Mouse (Mus musculus) neural tube, embryonic 15.5 days (tissue): ENCODE measurements around the gene Tsen54. TPM values are rescaled to one million over a fixed set of nuclear protein-coding genes. Genes with fewer than 3 reads are reported as not detected.

ENCODE experiments used
- ATAC-seq: fragments of 200-750 bp; cut with Nextera tagmentation; 2 replicates; pipeline ENCODE4 v1.8.0; 2017; ENCODE audit warnings: mild to moderate bottlenecking, moderate TSS enrichment, moderate library complexity; ENCODE audit not compliant: low FRiP score
- H3K27ac ChIP-seq: fragments of 300-500 bp; sonication (generic); replicated peaks from 2 replicates; pipeline ENCODE4 v1.5.1; 2015; ENCODE audit warnings: mild to moderate bottlenecking, inconsistent platforms
- H3K27me3 ChIP-seq: fragments of 300-500 bp; sonication (generic); replicated peaks from 2 replicates; pipeline ENCODE4 v1.6.1; 2015; ENCODE audit warnings: inconsistent platforms
- H3K36me3 ChIP-seq: fragments of 300-500 bp; sonication (generic); 2 replicates; pipeline ENCODE4 v1.6.1; 2015; ENCODE audit warnings: inconsistent platforms
- H3K4me1 ChIP-seq: fragments of 300-500 bp; sonication (generic); 2 replicates; pipeline ENCODE4 v1.6.1; 2015; ENCODE audit warnings: inconsistent platforms
- H3K4me2 ChIP-seq: fragments of 300-500 bp; sonication (generic); 2 replicates; pipeline ENCODE4 v1.6.1; 2015; ENCODE audit warnings: inconsistent platforms, mild to moderate bottlenecking, moderate library complexity
- H3K4me3 ChIP-seq: fragments of 300-500 bp; sonication (generic); replicated peaks from 2 replicates; pipeline ENCODE4 v1.5.1; 2015; ENCODE audit warnings: mild to moderate bottlenecking, inconsistent platforms
- H3K9ac ChIP-seq: fragments of 300-500 bp; sonication (generic); replicated peaks from 2 replicates; pipeline ENCODE4 v1.6.1; 2015; ENCODE audit warnings: mild to moderate bottlenecking, inconsistent platforms
- H3K9me3 ChIP-seq: fragments of 300-500 bp; sonication (generic); replicated peaks from 2 replicates; pipeline ENCODE4 v1.6.1; 2016; ENCODE audit warnings: inconsistent platforms
- WGBS: fragments of 180-500 bp; shearing (Covaris S2); methylation state at CpG from one replicate; pipeline ENCODE4 v1.1.7; 2015; ENCODE audit warnings: mixed read lengths; 5-methylcytosine and 5-hydroxymethylcytosine counted together
- polyA plus RNA-seq: library from polyadenylated mRNA; unstranded; fragments of >200 nt; fragmentation: Nextera tagmentation; extraction: Ambion mirVana; gene quantifications from 2 replicates; pipeline ENCODE4 v1.2.1, GENCODE M21; 2015

Gene Tsen54
- polyA plus RNA-seq, 1 experiment from 2014 or later, result 22.0 TPM

- no peaks in the 10 kb centered on the region for H3K9me3 ChIP-seq
- no peak overlapping the region for H3K9ac ChIP-seq
- no peak for ATAC-seq
- peaks cover 28% of the 10 kb centered on the region for H3K4me1 ChIP-seq
- H3K4me3 ChIP-seq, result no peak overlapping the region
- peaks cover 18% of the 10 kb centered on the region for H3K27me3 ChIP-seq
- H3K4me2 ChIP-seq, result no peak overlapping the region
- 90% methylated on average over 16 of the region's 16 CpGs for WGBS
- peaks cover 51% of the 10 kb centered on the region for H3K36me3 ChIP-seq
- H3K27ac ChIP-seq, result no peak overlapping the region
Observed at GRCm38 (mm10) chr11:115819915-115820623, 5.5 kb downstream of the Tsen54 start.

GRCm38 (mm10) chr11:115821001-115821400 lies 6.5 kb downstream of the Tsen54 start:
- Histone ChIP-seq H3K36me3 (peaks cover 51% of the 10 kb centered on the region), H3K27me3 (peaks cover 27% of the 10 kb centered on the region), H3K9ac (no peak overlapping the region), H3K27ac (no peak overlapping the region), H3K4me1 (peaks cover 19% of the 10 kb centered on the region), H3K4me2 (no peak overlapping the region), H3K4me3 (no peak overlapping the region), H3K9me3 (no peaks in the 10 kb centered on the region)
- WGBS, result 85% methylated on average over 4 of the region's 4 CpGs
- ATAC-seq, result no peak

GRCm38 (mm10) chr11:115823774-115824740 lies 9.5 kb downstream of the Tsen54 start, which contains the start of gene Llgl2:
TSS of gene Llgl2 (plus strand) at chr11:115824049.
- peaks cover 35% of the 10 kb centered on the region for H3K36me3 ChIP-seq
- H3K9me3 ChIP-seq, result no peaks in the 10 kb centered on the region
- peak within 1 kb of the TSS; percentile 56 for H3K4me3 ChIP-seq
- H3K27me3 ChIP-seq, result peaks cover 32% of the 10 kb centered on the region
- peaks cover 15% of the 10 kb centered on the region for H3K4me1 ChIP-seq
- ATAC-seq, result peak; percentile 82
- H3K27ac ChIP-seq, result no peak within 1 kb of the TSS
- H3K9ac ChIP-seq, result peak within 1 kb of the TSS; percentile 52
- H3K4me2 ChIP-seq, result peak within 1 kb of the TSS; percentile 98
- under 1% methylated on average over 87 of the region's 87 CpGs for WGBS

GRCm38 (mm10) chr11:115824813-115825212 lies 10.3 kb downstream of the Tsen54 start:
- peak overlapping the region; percentile 98 for H3K4me2 ChIP-seq
- no peak for ATAC-seq
- H3K36me3 ChIP-seq, result peaks cover 32% of the 10 kb centered on the region
- no peak overlapping the region for H3K9ac ChIP-seq
- H3K9me3 ChIP-seq, result no peaks in the 10 kb centered on the region
- H3K4me1 ChIP-seq, result peaks cover 15% of the 10 kb centered on the region
- 19% methylated on average over 11 of the region's 11 CpGs for WGBS
- H3K4me3 ChIP-seq, result peak overlapping the region; percentile 56
- peaks cover 35% of the 10 kb centered on the region for H3K27me3 ChIP-seq
- no peak overlapping the region for H3K27ac ChIP-seq

- Histone ChIP-seq H3K4me1 (peaks cover 15% of the 10 kb centered on the region), H3K9ac (no peak overlapping the region), H3K27me3 (peaks cover 51% of the 10 kb centered on the region), H3K27ac (no peak overlapping the region), H3K4me3 (no peak overlapping the region), H3K36me3 (peaks cover 15% of the 10 kb centered on the region), H3K9me3 (no peaks in the 10 kb centered on the region), H3K4me2 (no peak overlapping the region)
- ATAC-seq, result no peak
- 57% methylated on average over 5 of the region's 5 CpGs for WGBS
Observed at GRCm38 (mm10) chr11:115826487-115826886, 12.0 kb downstream of the Tsen54 start.

GRCm38 (mm10) chr11:115827624-115828023 lies 13.1 kb downstream of the Tsen54 start:
- 91% methylated on average over 6 of the region's 6 CpGs for WGBS
- peaks cover 51% of the 10 kb centered on the region for H3K27me3 ChIP-seq

GRCm38 (mm10) chr11:115829036-115829435 lies 14.5 kb downstream of the Tsen54 start:
- H3K4me3 ChIP-seq, result no peak overlapping the region
- H3K36me3 ChIP-seq, result no peaks in the 10 kb centered on the region
- H3K27me3 ChIP-seq, result peaks cover 43% of the 10 kb centered on the region
- no peaks in the 10 kb centered on the region for H3K9me3 ChIP-seq
- peaks cover 23% of the 10 kb centered on the region for H3K4me1 ChIP-seq
- no peak overlapping the region for H3K27ac ChIP-seq
- WGBS, result 61% methylated on average over 4 of the region's 4 CpGs
- H3K4me2 ChIP-seq, result no peak overlapping the region
- ATAC-seq, result no peak
- no peak overlapping the region for H3K9ac ChIP-seq

More at GRCm38 (mm10) chr11:115827624-115828023, 13.1 kb downstream of the Tsen54 start:
- Histone ChIP-seq H3K9me3 (no peaks in the 10 kb centered on the region), H3K36me3 (0 out of 2 replicates have a peak, but pooled peaks cover 4% of the 10 kb centered on the region), H3K4me3 (no peak overlapping the region), H3K4me2 (no peak overlapping the region), H3K4me1 (peaks cover 18% of the 10 kb centered on the region), H3K27ac (no peak overlapping the region), H3K9ac (no peak overlapping the region)
- no peak for ATAC-seq

- no peak overlapping the region for H3K9ac ChIP-seq
- no peaks in the 10 kb centered on the region for H3K36me3 ChIP-seq
- H3K9me3 ChIP-seq, result no peaks in the 10 kb centered on the region
- no peak overlapping the region for H3K4me2 ChIP-seq
- no peak overlapping the region for H3K4me3 ChIP-seq
- peaks cover 27% of the 10 kb centered on the region for H3K27me3 ChIP-seq
- no peak overlapping the region for H3K27ac ChIP-seq
- WGBS, result 27% methylated on average over 25 of the region's 25 CpGs
- H3K4me1 ChIP-seq, result peaks cover 14% of the 10 kb centered on the region
- no peak for ATAC-seq
Observed at GRCm38 (mm10) chr11:115830550-115831325, 16.2 kb downstream of the Tsen54 start.

GRCm38 (mm10) chr11:115831518-115831917 lies 17.0 kb downstream of the Tsen54 start:
- H3K36me3 ChIP-seq, result no peaks in the 10 kb centered on the region

GRCm38 (mm10) chr11:115832064-115832463 lies 17.5 kb downstream of the Tsen54 start:
- Histone ChIP-seq H3K4me2 (no peak overlapping the region), H3K9ac (no peak overlapping the region), H3K27ac (no peak overlapping the region), H3K4me3 (no peak overlapping the region), H3K4me1 (peaks cover 14% of the 10 kb centered on the region), H3K9me3 (no peaks in the 10 kb centered on the region), H3K36me3 (no peaks in the 10 kb centered on the region), H3K27me3 (peaks cover 22% of the 10 kb centered on the region)
- 49% methylated on average over 6 of the region's 6 CpGs for WGBS
- no peak for ATAC-seq

More at GRCm38 (mm10) chr11:115831518-115831917, 17.0 kb downstream of the Tsen54 start:
- WGBS, result 52% methylated on average over 3 of the region's 3 CpGs
- H3K4me1 ChIP-seq, result peaks cover 14% of the 10 kb centered on the region
- H3K9me3 ChIP-seq, result no peaks in the 10 kb centered on the region
- H3K4me3 ChIP-seq, result no peak overlapping the region
- H3K27ac ChIP-seq, result no peak overlapping the region
- no peak overlapping the region for H3K9ac ChIP-seq
- H3K27me3 ChIP-seq, result peaks cover 22% of the 10 kb centered on the region
- H3K4me2 ChIP-seq, result no peak overlapping the region
- ATAC-seq, result no peak

GRCm38 (mm10) chr11:115832523-115832922 lies 18.0 kb downstream of the Tsen54 start:
- Histone ChIP-seq H3K4me3 (no peak overlapping the region), H3K4me1 (peaks cover 14% of the 10 kb centered on the region), H3K9me3 (no peaks in the 10 kb centered on the region), H3K27me3 (peaks cover 20% of the 10 kb centered on the region), H3K27ac (no peak overlapping the region), H3K9ac (no peak overlapping the region), H3K36me3 (no peaks in the 10 kb centered on the region), H3K4me2 (no peak overlapping the region)
- 6% methylated on average over 8 of the region's 8 CpGs for WGBS
- no peak for ATAC-seq
